Mouse (Mus musculus) hindbrain, postnatal 0 days (tissue): ENCODE measurements around the gene Ptrh2. TPM values are rescaled to one million over a fixed set of nuclear protein-coding genes. Genes with fewer than 3 reads are reported as not detected.
"Not testable (repeated sequence)": the region's sequence is repeated elsewhere in the genome, so short reads cannot be mapped to it uniquely, and the experiment has no call there.

Experiments used
- ATAC-seq: fragments of 200-750 bp; cut with Nextera tagmentation; 2 replicates; pipeline ENCODE4 v1.8.0; 2017; ENCODE audit warnings: mild to moderate bottlenecking, moderate TSS enrichment, moderate library complexity
- DNase-seq: peaks from one replicate; pipeline ENCODE4 v3.0.0-alpha.2; 2015; ENCODE audit warnings: low spot score
- H3K27ac ChIP-seq: fragments of 300-500 bp; sonication (generic); 2 replicates; pipeline ENCODE4 v1.5.1; 2014; ENCODE audit warnings: mild to moderate bottlenecking
- H3K27me3 ChIP-seq: fragments of 300-500 bp; sonication (generic); 2 replicates; pipeline ENCODE4 v1.6.1; 2014; ENCODE audit warnings: low read length, mixed read lengths; ENCODE audit not compliant: insufficient read depth
- H3K36me3 ChIP-seq: fragments of 300-500 bp; sonication (generic); 2 replicates; pipeline ENCODE4 v1.6.1; 2014; ENCODE audit warnings: low read length, mixed read lengths; ENCODE audit not compliant: insufficient read depth
- H3K4me1 ChIP-seq: fragments of 300-500 bp; sonication (generic); 2 replicates; pipeline ENCODE4 v1.6.1; 2014; ENCODE audit warnings: antibody characterized with exemption, low read length, mixed read lengths; ENCODE audit not compliant: insufficient read depth
- H3K4me2 ChIP-seq: fragments of 300-500 bp; sonication (generic); 2 replicates; pipeline ENCODE4 v1.6.1; 2014; ENCODE audit warnings: low read depth, mild to moderate bottlenecking, low read length, moderate library complexity, mixed read lengths
- H3K4me3 ChIP-seq: fragments of 300-500 bp; sonication (generic); 2 replicates; pipeline ENCODE4 v1.5.1; 2014; ENCODE audit warnings: low read length
- H3K9ac ChIP-seq: fragments of 300-500 bp; sonication (generic); replicated peaks from 2 replicates; pipeline ENCODE4 v1.6.1; 2014; ENCODE audit warnings: mild to moderate bottlenecking, low read length, moderate library complexity, mixed read lengths
- H3K9me3 ChIP-seq: fragments of 300-500 bp; sonication (generic); 2 replicates; pipeline ENCODE4 v1.6.1; 2016; ENCODE audit warnings: low read length, mixed read lengths
- CTCF ChIP-seq: IDR thresholded peaks from 2 replicates; pipeline ENCODE4 v1.5.1; 2016; ENCODE audit warnings: antibody characterized with exemption, control low read depth, low read depth
- WGBS: fragments of 180-500 bp; shearing (Covaris S2); extraction: QIAGEN DNeasy Blood & Tissue Kit; methylation state at CpG from one replicate; pipeline ENCODE4 v1.1.7; 2014; 5-methylcytosine and 5-hydroxymethylcytosine counted together
- polyA plus RNA-seq: library from polyadenylated mRNA; unstranded; fragments of >200 nt; fragmentation: Nextera tagmentation; extraction: Ambion mirVana; gene quantifications from 2 replicates; pipeline ENCODE4 v1.2.1, GENCODE M21; 2015
- total RNA-seq: library from RNA; depleted of rRNA; stranded (reverse); fragments of >200 nt; gene quantifications from 2 replicates; pipeline ENCODE4 v1.2.3, GENCODE M21; 2014

Ptrh2 gene
- total and polyA plus RNA-seq, 2 experiments from 2014 or later: 10.6 to 21.2 TPM

GRCm38 (mm10) chr11:86724004-86724403 lies 40.2 kb downstream of the Ptrh2 start:
- Histone ChIP-seq H3K4me1 (no peaks in the 10 kb centered on the region), H3K27ac (no peak overlapping the region), H3K27me3 (no peaks in the 10 kb centered on the region), H3K9me3 (no peaks in the 10 kb centered on the region), H3K4me3 (no peak overlapping the region), H3K9ac (no peak overlapping the region), H3K36me3 (peaks cover 44% of the 10 kb centered on the region), H3K4me2 (no peak overlapping the region)
- 97% methylated on average over 3 of the region's 3 CpGs for WGBS
- DNase-seq: no peak
- no peak for ATAC-seq
- no peak for TF ChIP-seq CTCF

GRCm38 (mm10) chr11:86724982-86725381 lies 41.2 kb downstream of the Ptrh2 start:
- H3K36me3 ChIP-seq: peaks cover 34% of the 10 kb centered on the region
- 88% methylated on average over 7 of the region's 7 CpGs for WGBS
- H3K9ac ChIP-seq: no peak overlapping the region
- no peak for ATAC-seq
- no peak overlapping the region for H3K4me3 ChIP-seq
- H3K4me2 ChIP-seq: no peak overlapping the region
- H3K4me1 ChIP-seq: no peaks in the 10 kb centered on the region
- H3K27me3 ChIP-seq: no peaks in the 10 kb centered on the region
- TF ChIP-seq CTCF: no peak
- H3K27ac ChIP-seq: no peak overlapping the region
- no peak for DNase-seq
- no peaks in the 10 kb centered on the region for H3K9me3 ChIP-seq

- Histone ChIP-seq H3K4me3 (no peak overlapping the region), H3K27me3 (no peaks in the 10 kb centered on the region), H3K27ac (no peak overlapping the region), H3K9me3 (no peaks in the 10 kb centered on the region), H3K4me2 (no peak overlapping the region), H3K36me3 (peaks cover 29% of the 10 kb centered on the region), H3K9ac (no peak overlapping the region), H3K4me1 (no peaks in the 10 kb centered on the region)
- DNase-seq (no peak), ATAC-seq (no peak)
- no peak for TF ChIP-seq CTCF
Measured at GRCm38 (mm10) chr11:86725607-86726006, 41.8 kb downstream of the Ptrh2 start.

- no peaks in the 10 kb centered on the region for H3K27me3 ChIP-seq
- no peaks in the 10 kb centered on the region for H3K9me3 ChIP-seq
- no peak for DNase-seq
- no peak overlapping the region for H3K4me2 ChIP-seq
- H3K4me3 ChIP-seq: no peak overlapping the region
- 89% methylated on average over 2 of the region's 2 CpGs for WGBS
- peaks cover 14% of the 10 kb centered on the region for H3K36me3 ChIP-seq
- no peak for ATAC-seq
- H3K4me1 ChIP-seq: no peaks in the 10 kb centered on the region
- H3K9ac ChIP-seq: no peak overlapping the region
- TF ChIP-seq CTCF: no peak
- H3K27ac ChIP-seq: no peak overlapping the region
Measured at GRCm38 (mm10) chr11:86731443-86731842, 47.7 kb downstream of the Ptrh2 start.

- Histone ChIP-seq H3K4me2 (no peak overlapping the region), H3K9me3 (no peaks in the 10 kb centered on the region), H3K27ac (no peak overlapping the region), H3K36me3 (peaks cover 10% of the 10 kb centered on the region; the same call in 1 of the 2 replicates), H3K27me3 (no peaks in the 10 kb centered on the region), H3K4me1 (no peaks in the 10 kb centered on the region), H3K4me3 (no peak overlapping the region), H3K9ac (no peak overlapping the region)
- 71% methylated on average over 10 of the region's 10 CpGs for WGBS
- ATAC-seq (no peak), DNase-seq (no peak)
- TF ChIP-seq CTCF: no peak
Measured at GRCm38 (mm10) chr11:86734241-86734939, 50.6 kb downstream of the Ptrh2 start.

- no peak overlapping the region for H3K27ac ChIP-seq
- no peak overlapping the region for H3K4me3 ChIP-seq
- no peak for TF ChIP-seq CTCF
- no peaks in the 10 kb centered on the region for H3K27me3 ChIP-seq
- H3K9ac ChIP-seq: no peak overlapping the region
- 92% methylated on average over 4 of the region's 4 CpGs for WGBS
- H3K4me2 ChIP-seq: no peak overlapping the region
- H3K4me1 ChIP-seq: no peaks in the 10 kb centered on the region
- peaks cover 10% of the 10 kb centered on the region; the same call in 1 of the 2 replicates for H3K36me3 ChIP-seq
- DNase-seq: no peak
- no peaks in the 10 kb centered on the region for H3K9me3 ChIP-seq
- no peak for ATAC-seq
Measured at GRCm38 (mm10) chr11:86734993-86735392, 51.2 kb downstream of the Ptrh2 start.

GRCm38 (mm10) chr11:86737301-86738000 lies 53.7 kb downstream of the Ptrh2 start:
- Histone ChIP-seq H3K4me1 (no peaks in the 10 kb centered on the region), H3K4me3 (no peak overlapping the region), H3K27me3 (no peaks in the 10 kb centered on the region), H3K9ac (no peak overlapping the region), H3K9me3 (no peaks in the 10 kb centered on the region), H3K27ac (no peak overlapping the region), H3K36me3 (peaks cover 6% of the 10 kb centered on the region; the same call in 1 of the 2 replicates), H3K4me2 (no peak overlapping the region)
- WGBS: 83% methylated on average over 8 of the region's 8 CpGs
- no peak for TF ChIP-seq CTCF
- no peak for ATAC-seq
- no peak for DNase-seq

- WGBS: 100% methylated on average over 1 of the region's 1 CpGs
Measured at GRCm38 (mm10) chr11:86738308-86738707, 54.5 kb downstream of the Ptrh2 start.

More at GRCm38 (mm10) chr11:86738308-86738707, 54.5 kb downstream of the Ptrh2 start:
- not testable (repeated sequence) for H3K27me3 ChIP-seq, H3K9me3 ChIP-seq, H3K4me2 ChIP-seq, ATAC-seq, H3K4me3 ChIP-seq, H3K4me1 ChIP-seq, H3K9ac ChIP-seq, H3K36me3 ChIP-seq, H3K27ac ChIP-seq, DNase-seq
